Mouse (Mus musculus): ENCODE results near the gene Osbpl2.

DNA sequence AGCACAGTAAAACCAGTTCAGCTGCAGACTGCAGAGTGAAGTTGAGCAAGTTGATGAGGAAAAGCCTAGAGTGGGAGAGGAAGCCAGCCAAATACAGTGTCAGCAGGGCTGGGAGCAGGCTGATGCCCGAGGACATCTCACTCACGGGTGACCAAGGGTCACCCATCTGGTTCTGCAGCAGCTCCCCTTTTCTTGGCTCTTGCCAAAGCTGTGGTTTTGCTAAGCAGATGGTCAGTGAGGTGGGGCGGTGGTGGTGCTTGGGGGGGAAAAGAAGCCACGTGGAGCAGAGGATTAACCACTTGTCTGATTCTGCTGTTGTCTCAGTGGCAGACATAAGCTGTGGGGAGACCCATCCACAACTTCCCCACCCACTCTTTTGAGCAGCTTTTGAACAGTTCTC is 7.1 kb downstream of the Osbpl2 start:
- TF ChIP-seq CTCF (IDR thresholded peaks at IDR 0.05; ENCODE audit: insufficient read depth, low read length) (no peak), POLR2A (IDR thresholded peaks at IDR 0.05; ENCODE audit: borderline replicate concordance, extremely low read depth, low read depth, low read length) (no peak)
